Mouse (Mus musculus) telencephalon, adult 2 months (tissue): ENCODE results near the gene Mpz.

Experiments
- DNase-seq: peaks from one replicate; pipeline ENCODE4 v3.0.0-alpha.2; 2011; ENCODE audit warnings: low read depth, low spot score

The Mpz gene

GRCm38 (mm10) chr1:171187851-171188700, 37.6 kb downstream of the Mpz start:
- no peak for DNase-seq

- no peak for DNase-seq
These were observed 38.5 kb downstream of the Mpz start for GRCm38 (mm10) chr1:171189046-171189445.

GRCm38 (mm10) chr1:171189476-171190114, 39.1 kb downstream of the Mpz start:
- no peak for DNase-seq

- DNase-seq: no peak
These were observed 40.3 kb downstream of the Mpz start for GRCm38 (mm10) chr1:171190832-171191231.

GRCm38 (mm10) chr1:171192283-171192682, 41.8 kb downstream of the Mpz start:
- DNase-seq: no peak

GRCm38 (mm10) chr1:171193093-171193840, 42.8 kb downstream of the Mpz start:
- DNase-seq: no peak

- DNase-seq: no peak
These were observed 43.7 kb downstream of the Mpz start for GRCm38 (mm10) chr1:171193911-171194830.

GRCm38 (mm10) chr1:171195046-171195822, 44.7 kb downstream of the Mpz start:
- DNase-seq: no peak

- DNase-seq: no peak
These were observed 45.4 kb downstream of the Mpz start, which contains the start of gene Pcp4l1 for GRCm38 (mm10) chr1:171195887-171196397. Gene Pcp4l1, minus strand, starts transcription at chr1:171196268.

- no peak for DNase-seq
These were observed 49.0 kb downstream of the Mpz start for GRCm38 (mm10) chr1:171199532-171199931.

- no peak for DNase-seq
These were observed 50.3 kb downstream of the Mpz start for GRCm38 (mm10) chr1:171200769-171201168.

GRCm38 (mm10) chr1:171203471-171204248, 53.1 kb downstream of the Mpz start:
- no peak for DNase-seq

- DNase-seq: no peak
These were observed 53.7 kb downstream of the Mpz start for GRCm38 (mm10) chr1:171204249-171204644.

- no peak for DNase-seq
These were observed 55.4 kb downstream of the Mpz start for GRCm38 (mm10) chr1:171205704-171206493.

- DNase-seq: no peak
These were observed 58.9 kb downstream of the Mpz start for GRCm38 (mm10) chr1:171209409-171209808.
